Mouse (Mus musculus): ENCODE data around the gene Tff1.

Gene Tff1

GRCm38 (mm10) chr17:31152966-31153499 lies 12.0 kb downstream of the Tff1 start:
- no peak for DNase-seq

GRCm38 (mm10) chr17:31152512-31152911 lies 12.6 kb downstream of the Tff1 start:
- DNase-seq, result no peak

- no peak for DNase-seq
Observed at GRCm38 (mm10) chr17:31145998-31146397, 19.1 kb downstream of the Tff1 start.

- DNase-seq, result peak; percentile 13
Observed at GRCm38 (mm10) chr17:31144040-31145037, 20.7 kb downstream of the Tff1 start, which contains the start of gene Tff2. Gene Tff2 (minus strand): TSS chr17:31144282.

- DNase-seq, result no peak
Observed at GRCm38 (mm10) chr17:31142116-31142515, 23.0 kb downstream of the Tff1 start.

GRCm38 (mm10) chr17:31138398-31138797 lies 26.7 kb downstream of the Tff1 start:
- peak; percentile 73 for DNase-seq

GRCm38 (mm10) chr17:31136821-31137220 lies 28.3 kb downstream of the Tff1 start:
- DNase-seq, result no peak

GRCm38 (mm10) chr17:31136291-31136690 lies 28.8 kb downstream of the Tff1 start:
- no peak for DNase-seq

- DNase-seq, result no peak
Observed at GRCm38 (mm10) chr17:31134913-31135312, 30.2 kb downstream of the Tff1 start.

GRCm38 (mm10) chr17:31133776-31134175 lies 31.3 kb downstream of the Tff1 start:
- DNase-seq, result no peak

- no peak for DNase-seq
Observed at GRCm38 (mm10) chr17:31131269-31131821, 33.7 kb downstream of the Tff1 start.

GRCm38 (mm10) chr17:31129452-31129851 lies 35.6 kb downstream of the Tff1 start, which contains the start of gene Tff3:
Gene Tff3 (minus strand): TSS chr17:31129646.
- no peak for DNase-seq

- no peak for DNase-seq
Observed at GRCm38 (mm10) chr17:31128708-31129318, 36.3 kb downstream of the Tff1 start.

GRCm38 (mm10) chr17:31125548-31126266 lies 39.4 kb downstream of the Tff1 start:
- no peak for DNase-seq

- peak; percentile 46 for DNase-seq
Observed at GRCm38 (mm10) chr17:31121975-31122374, 43.1 kb downstream of the Tff1 start.

GRCm38 (mm10) chr17:31119429-31119828 lies 45.6 kb downstream of the Tff1 start:
- peak; percentile 83 for DNase-seq

- DNase-seq, result no peak
Observed at GRCm38 (mm10) chr17:31117946-31118345, 47.1 kb downstream of the Tff1 start.

- no peak for DNase-seq
Observed at GRCm38 (mm10) chr17:31116063-31116462, 49.0 kb downstream of the Tff1 start.

- DNase-seq, result no peak
Observed at GRCm38 (mm10) chr17:31113191-31113856, 51.8 kb downstream of the Tff1 start.

Measured in lung, postnatal 10 days (tissue).